Mouse (Mus musculus): ENCODE results near the gene Glyctk.

The Glyctk gene

DNA sequence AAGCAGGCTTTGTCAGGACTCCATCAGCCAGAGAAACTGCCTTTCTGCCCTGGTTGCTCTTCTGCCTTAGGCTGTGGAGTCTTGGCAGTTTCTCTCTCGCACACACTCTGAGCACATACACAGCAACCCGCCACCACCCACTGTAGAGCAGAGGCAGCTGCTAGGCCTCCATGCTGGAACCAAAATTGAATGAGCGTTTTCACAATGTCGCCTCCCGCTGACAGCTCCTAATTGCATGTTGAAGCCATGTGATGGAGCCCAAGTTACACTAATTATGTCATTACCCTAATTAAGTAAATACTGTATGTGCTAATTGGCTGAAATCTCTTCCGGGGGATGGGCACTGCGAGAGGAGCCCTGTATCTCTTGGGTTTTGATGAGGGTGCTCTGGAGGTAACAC is 13.8 kb downstream of the Glyctk start:
- DNase-seq: no peak

DNA sequence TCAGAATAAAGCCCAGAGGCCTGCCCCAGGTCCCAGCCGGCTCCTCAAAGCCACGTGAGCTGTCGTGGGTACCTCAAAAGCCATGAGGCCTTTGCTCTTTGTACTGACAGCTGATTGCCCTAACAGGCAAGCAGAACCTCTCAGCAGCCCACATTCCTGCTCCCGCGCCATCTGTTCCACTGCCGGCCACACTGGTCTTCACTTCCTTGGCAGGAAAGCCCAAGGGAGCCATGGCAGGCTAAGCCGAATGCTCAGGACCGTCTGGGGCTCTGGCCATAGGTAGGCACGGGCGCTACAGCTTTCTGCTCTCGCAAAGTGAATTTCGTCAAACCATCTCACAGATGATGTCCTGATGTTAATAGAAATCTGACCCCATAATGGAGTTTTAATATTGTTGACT is 16.0 kb downstream of the Glyctk start:
- DNase-seq: no peak

DNA sequence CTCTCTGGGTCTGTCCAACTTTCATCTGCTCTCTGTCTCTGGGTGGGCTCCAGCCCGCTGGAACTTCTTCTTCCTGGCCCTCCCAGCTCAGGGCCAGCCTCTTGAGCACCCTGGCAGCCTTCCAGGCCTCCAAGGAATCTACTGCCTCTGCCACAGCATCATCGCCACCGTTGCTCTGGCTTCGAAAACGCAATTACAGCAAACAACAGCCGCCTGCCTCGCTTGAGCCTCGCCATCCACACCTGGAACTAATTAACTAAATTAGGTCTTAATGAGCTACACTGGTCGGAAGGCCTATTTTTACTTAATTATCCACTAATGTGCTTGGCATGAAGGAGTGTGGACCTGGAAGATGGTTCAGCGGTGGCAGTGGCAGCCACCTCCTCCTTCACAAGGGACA is 18.2 kb downstream of the Glyctk start:
- peak; percentile 52 for DNase-seq

DNA sequence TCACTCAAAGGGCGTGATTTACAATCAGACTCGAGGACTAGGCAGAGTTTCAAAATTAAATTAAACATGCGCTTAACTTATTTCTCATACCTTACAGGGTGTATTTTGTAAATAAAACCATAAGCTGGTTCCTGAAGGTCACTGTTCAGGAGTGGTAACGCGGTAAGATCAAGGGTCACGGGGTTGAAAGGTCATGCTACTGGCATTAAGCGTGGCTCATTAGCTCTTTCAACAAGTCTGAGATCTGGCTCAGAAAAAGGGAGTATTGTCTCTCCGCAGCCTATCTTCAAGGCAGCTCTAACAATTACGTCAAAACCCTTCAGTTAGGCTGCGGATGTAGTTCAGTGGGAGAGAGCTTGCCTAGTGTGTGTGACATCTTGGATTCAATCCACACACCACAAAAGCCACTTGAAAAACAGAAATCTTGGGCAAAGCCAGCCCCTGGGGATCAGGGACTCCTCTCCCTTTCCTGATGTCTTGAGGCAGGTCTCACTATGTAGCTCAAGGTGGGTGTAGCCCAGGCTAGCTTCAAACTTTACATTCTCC is 20.2 kb downstream of the Glyctk start:
- DNase-seq: no peak

DNA sequence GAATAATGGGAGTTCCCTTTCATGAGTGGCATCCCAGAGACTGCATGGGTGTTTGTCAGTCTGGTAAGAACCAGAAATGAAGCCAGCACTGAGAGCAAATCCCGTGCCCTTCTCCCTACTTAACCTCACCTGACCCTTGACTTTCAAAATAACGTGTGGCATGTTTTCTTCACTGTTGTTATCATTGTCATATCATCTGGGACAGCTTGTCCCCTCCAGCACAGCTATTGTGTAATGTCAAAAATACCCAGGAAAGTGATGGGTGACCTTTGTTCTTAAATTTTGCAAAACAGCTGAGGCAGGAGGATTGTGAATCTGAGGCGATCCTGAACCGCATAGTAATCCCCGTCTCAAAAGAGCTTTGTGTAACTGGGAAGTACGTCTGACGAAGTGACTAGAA is 27.7 kb downstream of the Glyctk start:
- no peak for DNase-seq

DNA sequence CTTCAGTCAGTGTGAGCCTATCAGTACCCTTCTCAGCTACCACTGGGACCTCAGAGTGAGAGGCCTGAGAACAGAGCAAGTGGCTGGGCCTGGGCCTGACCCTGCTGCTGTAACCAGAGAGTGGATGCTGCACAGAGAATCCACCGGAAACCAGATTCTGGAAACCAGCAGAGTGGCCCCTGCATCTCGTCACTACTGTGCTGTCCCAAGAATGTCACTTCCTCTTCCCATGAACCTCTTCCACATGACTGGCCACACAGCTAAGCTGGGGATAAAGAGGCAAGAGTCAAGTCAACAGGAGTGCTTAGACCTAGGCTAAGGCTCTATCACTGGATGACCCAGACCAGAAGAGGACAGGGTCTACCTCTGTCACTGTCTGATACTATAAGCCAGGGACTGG is 28.9 kb downstream of the Glyctk start:
- DNase-seq: no peak

DNA sequence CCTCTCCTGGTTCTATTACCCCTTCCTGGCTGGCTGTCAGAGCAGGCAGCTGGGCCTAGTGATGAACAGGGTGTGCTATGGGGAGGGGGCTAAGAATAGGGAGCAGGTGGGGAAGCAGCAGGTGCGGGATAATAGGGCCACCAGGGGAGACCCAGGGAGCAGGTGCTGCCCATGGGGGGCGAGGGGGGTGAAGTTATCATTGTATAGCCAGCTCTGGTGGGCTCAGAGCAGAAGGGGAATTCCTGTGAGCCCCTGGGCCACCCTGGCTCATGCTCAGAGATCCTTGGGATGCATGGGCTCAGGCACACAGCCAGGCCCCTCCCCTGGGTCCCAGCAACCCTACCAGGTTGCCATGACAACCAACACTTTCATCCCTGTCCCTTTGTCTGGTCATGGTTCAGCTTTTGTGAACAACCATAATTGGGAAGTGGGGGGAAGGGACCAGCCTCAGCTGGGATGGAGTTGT is 31.1 kb downstream of the Glyctk start:
- peak; percentile 52 for DNase-seq

DNA sequence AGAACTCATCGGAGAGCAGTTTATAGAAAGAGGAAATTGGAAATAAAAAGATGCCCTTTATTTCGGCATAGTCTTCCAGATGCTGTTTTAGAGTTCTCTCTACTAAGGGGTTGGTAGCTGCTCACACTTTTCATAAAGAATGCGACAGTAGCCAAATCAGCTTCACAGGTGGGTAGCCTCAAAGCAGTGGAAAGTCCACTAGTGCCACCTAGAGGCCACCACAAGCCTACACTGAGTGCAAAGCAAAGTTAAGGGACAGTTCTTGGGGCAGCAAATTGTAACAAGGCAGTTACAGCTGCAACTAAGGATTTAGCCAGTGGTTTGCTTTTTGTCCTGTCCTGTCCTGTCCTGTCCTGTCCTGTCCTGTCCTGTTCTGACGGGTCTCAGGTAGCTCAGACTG is 34.3 kb downstream of the Glyctk start:
- peak; percentile 35 for DNase-seq

DNA sequence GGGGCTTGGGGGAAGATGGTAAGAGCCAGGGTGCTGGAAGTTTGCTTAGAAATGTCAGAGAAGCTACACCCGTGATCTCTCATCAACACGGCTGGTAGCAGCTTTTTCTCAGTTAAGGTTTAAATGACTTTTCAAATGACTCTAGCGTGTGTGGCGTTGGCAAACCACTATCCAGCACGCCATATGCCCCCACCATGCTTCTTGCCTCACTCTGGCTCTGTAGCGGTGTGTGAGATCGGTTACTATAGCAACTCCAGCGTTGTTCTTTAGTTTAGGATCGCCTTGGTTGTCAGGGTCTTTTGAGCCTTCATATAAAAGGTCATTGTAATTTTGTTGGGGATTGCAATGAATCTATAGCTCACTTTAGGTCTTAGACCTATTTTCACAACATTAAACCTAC is 38.9 kb downstream of the Glyctk start:
- no peak for DNase-seq

DNA sequence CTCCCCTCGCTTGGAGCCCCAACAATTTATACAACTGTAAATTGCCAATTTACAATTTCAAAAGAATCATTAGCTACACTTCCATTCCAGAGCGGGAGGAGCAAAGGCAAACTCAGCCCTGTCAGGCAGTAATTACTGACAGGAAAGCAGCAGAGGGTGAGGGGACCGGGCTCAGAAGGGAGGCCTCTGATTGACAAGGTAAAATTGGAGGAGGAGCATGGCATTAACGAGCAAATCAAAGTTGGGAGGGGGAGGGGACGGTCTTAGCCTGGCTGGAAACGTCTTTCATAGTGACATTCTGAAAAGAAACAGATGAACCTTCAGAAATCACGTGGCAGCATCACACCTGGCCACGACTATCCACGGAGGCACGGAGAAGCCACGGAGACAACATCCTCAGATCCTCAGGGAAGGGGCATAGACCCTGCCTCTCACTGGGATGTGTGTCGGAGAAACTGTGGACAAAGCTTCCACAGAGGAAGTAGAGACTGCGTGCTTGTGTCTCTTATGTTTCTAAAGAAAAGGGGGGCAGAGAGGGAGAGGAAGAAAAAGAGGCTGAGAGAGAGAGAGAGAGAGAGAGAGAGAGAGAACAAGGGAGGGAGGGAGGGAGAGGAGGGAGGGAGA is 42.0 kb downstream of the Glyctk start:
- DNase-seq: no peak

DNA sequence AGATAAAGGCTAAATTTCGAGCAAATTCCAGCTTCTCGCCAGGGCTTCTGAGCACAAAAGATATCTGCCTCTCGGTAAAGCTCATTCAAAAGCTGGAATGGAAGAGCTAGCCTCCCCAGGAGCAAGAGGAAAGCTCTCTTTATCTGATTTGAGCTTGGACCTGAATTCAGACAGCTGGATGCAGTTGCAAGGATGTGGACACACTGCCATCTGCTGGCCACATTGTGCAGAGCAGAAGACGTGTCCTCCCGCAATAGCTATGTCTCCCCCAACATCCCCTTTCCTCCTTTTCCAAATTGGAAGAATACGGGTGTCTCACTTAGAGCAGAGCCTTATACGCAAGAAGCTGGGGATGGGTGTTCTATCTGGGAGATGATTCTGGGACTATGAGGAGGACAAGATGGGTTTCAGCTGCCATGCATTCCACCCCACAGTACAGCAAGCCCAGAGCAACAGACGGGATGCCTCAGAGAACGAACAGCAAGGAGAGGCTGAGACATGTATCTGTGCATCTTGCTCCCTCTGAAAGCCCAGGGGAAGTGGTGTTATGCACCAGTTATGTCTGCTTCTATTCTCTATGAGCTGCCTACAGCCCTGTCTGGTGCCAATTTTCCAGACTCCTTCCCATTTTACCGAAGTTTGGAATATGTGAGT is 45.0 kb downstream of the Glyctk start:
- peak; percentile 94 for DNase-seq

DNA sequence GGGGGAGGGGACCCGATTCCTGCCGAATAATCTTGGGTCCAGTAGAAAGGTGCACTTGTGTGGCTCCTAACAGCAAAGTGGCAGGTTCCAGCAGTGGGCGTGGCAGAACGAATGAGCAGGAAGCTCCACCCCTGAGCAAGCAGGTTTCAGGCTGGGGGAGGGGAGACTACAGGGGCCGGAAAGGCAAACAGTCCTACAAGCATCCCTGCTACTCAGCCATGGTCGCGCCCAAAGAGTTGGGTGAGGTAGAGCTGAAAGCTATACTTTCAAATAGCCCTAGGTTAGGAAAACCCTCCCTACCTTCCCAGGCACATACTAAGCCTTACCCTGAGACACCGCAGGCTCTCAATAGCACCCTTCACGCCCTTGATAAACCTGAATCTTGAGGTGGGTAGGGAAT is 51.7 kb downstream of the Glyctk start:
- no peak for DNase-seq

DNA sequence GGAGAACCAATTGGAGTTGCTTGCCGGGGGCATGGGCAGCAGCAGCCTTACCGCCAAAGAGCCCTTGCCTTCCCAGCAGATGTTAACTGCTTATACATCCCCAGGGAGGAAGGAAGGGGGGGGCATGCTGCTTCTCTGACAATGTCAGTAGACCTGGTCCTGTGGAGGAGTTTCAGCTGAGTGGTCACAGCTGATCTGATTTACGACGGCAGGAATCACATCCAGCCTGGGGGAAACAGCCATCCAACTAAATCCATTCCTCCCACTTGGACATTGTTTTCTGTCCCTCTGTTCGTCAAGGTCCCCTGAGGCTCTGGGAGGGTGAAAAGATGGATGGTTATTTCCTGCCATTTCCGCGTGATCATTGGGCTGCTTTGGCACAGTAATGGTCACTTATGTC is 53.5 kb downstream of the Glyctk start:
- no peak for DNase-seq

Measured in right cerebral cortex, postnatal 4 days (tissue).